Mouse (Mus musculus) gastrocnemius, postnatal 4 days (tissue): Measurements from ENCODE around the gene Cenpm. TPM values are rescaled to one million over a fixed set of nuclear protein-coding genes. Genes with fewer than 3 reads are reported as not detected.

Experiments used
- DNase-seq, 2 experiments: peaks; one replicate each; pipeline ENCODE4 v3.0.0; 2021 to 2022; ENCODE audit warnings: low spot score in 2 of 2, mixed read lengths in 2 of 2
- microRNA-seq: library from miRNA; unstranded; fragments of <30 nt; microRNA quantifications from one replicate; pipeline ENCODE4 v1.2.0, GENCODE M21; 2021
- total RNA-seq, 2 experiments: library from RNA; stranded (reverse); gene quantifications; 2 replicates each; pipeline ENCODE4 v1.2.3; 2021

The Cenpm gene
- total RNA-seq, 2 experiments from 2014 or later, result 8.5 to 14.4 TPM

GRCm38 (mm10) chr15:82197246-82197750, 47.2 kb downstream of the Cenpm start:
- DNase-seq, result no peak

GRCm38 (mm10) chr15:82196300-82196699, 48.2 kb downstream of the Cenpm start:
- no peak for DNase-seq

GRCm38 (mm10) chr15:82192617-82193016, 51.9 kb downstream of the Cenpm start:
- no peak for DNase-seq

- peak in 1 of 2 experiments; percentile 53 for DNase-seq
Measured at GRCm38 (mm10) chr15:82188481-82189240, 55.9 kb downstream of the Cenpm start.

GRCm38 (mm10) chr15:82187924-82188323, 56.6 kb downstream of the Cenpm start:
- no peak for DNase-seq

- DNase-seq, result no peak
Measured at GRCm38 (mm10) chr15:82187401-82187800, 57.1 kb downstream of the Cenpm start.

GRCm38 (mm10) chr15:82186931-82187330, 57.6 kb downstream of the Cenpm start:
- no peak for DNase-seq

GRCm38 (mm10) chr15:82186131-82186530, 58.4 kb downstream of the Cenpm start:
- DNase-seq, result no peak

GRCm38 (mm10) chr15:82185062-82185783, 59.3 kb downstream of the Cenpm start:
- no peak for DNase-seq

GRCm38 (mm10) chr15:82184656-82185055, 59.9 kb downstream of the Cenpm start:
- DNase-seq, result no peak

GRCm38 (mm10) chr15:82184183-82184582, 60.4 kb downstream of the Cenpm start:
- no peak for DNase-seq

Small RNAs within 50 kb of the gene (microRNA-seq; reads per million reads assigned to microRNA genes)
- gene Mir33, result 16.1 reads per million, percentile 31 among the genes with 10 or more reads in this experiment

Other genes with a start within 250 kb of the Cenpm start
- 10 to 100 TPM; 21.9 to 23.9 TPM for gene Desi1, start 210.9 kb downstream of the Cenpm start, total RNA-seq
- 10 to 100 TPM; 60.2 to 64.0 TPM for gene Snu13, start 197.2 kb downstream of the Cenpm start, total RNA-seq
- not detected for gene 4930407I10Rik, start 185.6 kb downstream of the Cenpm start, total RNA-seq
- gene Mei1, start 174.8 kb downstream of the Cenpm start, total RNA-seq, result under 1 TPM in 1 of 2 experiments, not detected in 1; 0.16 TPM
- 10 to 100 TPM; 45.5 to 49.4 TPM for gene Ccdc134, start 116.8 kb downstream of the Cenpm start, total RNA-seq
- 10 to 100 TPM; 77.9 to 96.4 TPM for gene Srebf2, start 97.6 kb downstream of the Cenpm start, total RNA-seq
- under 1 TPM in 1 of 2 experiments, not detected in 1; 0.23 TPM for gene Shisa8, start 31.9 kb downstream of the Cenpm start, total RNA-seq
- gene Tnfrsf13c, start 20.4 kb downstream of the Cenpm start, total RNA-seq, result under 1 TPM in 1 of 2 experiments, not detected in 1; 0.66 TPM
- not detected for gene 1500009C09Rik, start 7.6 kb upstream of the Cenpm start, total RNA-seq
- 1 to 10 TPM; 1.2 to 1.9 TPM for gene Sept3, start 30.1 kb upstream of the Cenpm start, total RNA-seq
- not detected for gene Wbp2nl, start 54.2 kb upstream of the Cenpm start, total RNA-seq
- gene Naga, start 94.2 kb upstream of the Cenpm start, total RNA-seq, result 10 to 100 TPM; 42.0 to 44.4 TPM
- 10 to 100 TPM in 1 of 2 experiments, 1 to 10 TPM in 1; 8.7 to 10.9 TPM for gene Pheta2, start 94.2 kb upstream of the Cenpm start, total RNA-seq
- gene Smdt1, start 94.2 kb upstream of the Cenpm start, total RNA-seq, result 100 to 1,000 TPM; 135 to 144 TPM
- 100 to 1,000 TPM; 306 to 308 TPM for gene Ndufa6, start 109.6 kb upstream of the Cenpm start, total RNA-seq
- 10 to 100 TPM; 17.3 to 17.9 TPM for gene Cyp2d22, start 135.5 kb upstream of the Cenpm start, total RNA-seq
- under 1 TPM in 1 of 2 experiments, not detected in 1; 0.21 TPM for gene Cyp2d11, start 149.3 kb upstream of the Cenpm start, total RNA-seq
- under 1 TPM in 1 of 2 experiments, not detected in 1; 0.86 TPM for gene Cyp2d10, start 162.4 kb upstream of the Cenpm start, total RNA-seq
- under 1 TPM in 1 of 2 experiments, not detected in 1; 0.23 TPM for gene Cyp2d9, start 188.7 kb upstream of the Cenpm start, total RNA-seq